Mouse (Mus musculus): ENCODE measurements at regions not wholly inside any gene's neighbourhood (a gene's known extent, or its start where the extent isn't known, plus 50 kb on each side); places are given as distances from the start of the nearest gene placed in this dataset.
A peak's percentile ranks its signal among the peaks of the same experiment; 100 is the strongest.

GRCm38 (mm10) chr5:119213692-119214357 lies 456.6 kb upstream of the Tbx3 start:
- Histone ChIP-seq H3K4me1 (replicated peaks) (0 out of 2 replicates have a peak, but pooled peaks cover 3% of the 10 kb centered on the region), H3K9me3 (no peaks in the 10 kb centered on the region), H3K9ac (no peak overlapping the region), H3K36me3 (no peaks in the 10 kb centered on the region), H3K27me3 (no peaks in the 10 kb centered on the region), H3K4me2 (no peak overlapping the region), H3K4me3 (no peak overlapping the region), H3K27ac (replicated peaks) (no peak overlapping the region)
- no peak for ATAC-seq (ENCODE audit: low FRiP score, low read depth)
- WGBS: 72% methylated on average over 7 of the region's 7 CpGs

GRCm38 (mm10) chr5:119214937-119215336 lies 455.5 kb upstream of the Tbx3 start:
- no peak overlapping the region for H3K4me3 ChIP-seq
- no peak for ATAC-seq (ENCODE audit: low FRiP score, low read depth)
- WGBS: 93% methylated on average over 9 of the region's 9 CpGs
- H3K9me3 ChIP-seq: no peaks in the 10 kb centered on the region
- 0 out of 2 replicates have a peak, but pooled peaks cover 3% of the 10 kb centered on the region for H3K4me1 ChIP-seq (replicated peaks)
- H3K4me2 ChIP-seq: no peak overlapping the region
- no peaks in the 10 kb centered on the region for H3K36me3 ChIP-seq
- H3K27me3 ChIP-seq: no peaks in the 10 kb centered on the region
- no peak overlapping the region for H3K9ac ChIP-seq
- no peak overlapping the region for H3K27ac ChIP-seq (replicated peaks)

- H3K4me1 ChIP-seq (replicated peaks): 0 out of 2 replicates have a peak, but pooled peaks cover 3% of the 10 kb centered on the region
- H3K27ac ChIP-seq (replicated peaks): no peak overlapping the region
- 61% methylated on average over 10 of the region's 10 CpGs for WGBS
- ATAC-seq (ENCODE audit: low FRiP score, low read depth): peak; percentile 59; the same call in 1 of the 2 replicates
- no peak overlapping the region for H3K4me2 ChIP-seq
- no peaks in the 10 kb centered on the region for H3K27me3 ChIP-seq
- no peak overlapping the region for H3K9ac ChIP-seq
- H3K36me3 ChIP-seq: no peaks in the 10 kb centered on the region
- H3K4me3 ChIP-seq: no peak overlapping the region
- no peaks in the 10 kb centered on the region for H3K9me3 ChIP-seq
Measured at GRCm38 (mm10) chr5:119215364-119215763, 455.1 kb upstream of the Tbx3 start.

- 0 out of 2 replicates have a peak, but pooled peaks cover 3% of the 10 kb centered on the region for H3K4me1 ChIP-seq (replicated peaks)
- no peaks in the 10 kb centered on the region for H3K9me3 ChIP-seq
- ATAC-seq (ENCODE audit: low FRiP score, low read depth): no peak
- H3K27ac ChIP-seq (replicated peaks): no peak overlapping the region
- WGBS: 73% methylated on average over 3 of the region's 3 CpGs
- H3K9ac ChIP-seq: no peak overlapping the region
- no peak overlapping the region for H3K4me3 ChIP-seq
- H3K36me3 ChIP-seq: no peaks in the 10 kb centered on the region
- H3K27me3 ChIP-seq: no peaks in the 10 kb centered on the region
- H3K4me2 ChIP-seq: no peak overlapping the region
Measured at GRCm38 (mm10) chr5:119216146-119216545, 454.3 kb upstream of the Tbx3 start.

GRCm38 (mm10) chr5:119217077-119217476 lies 453.4 kb upstream of the Tbx3 start:
- ATAC-seq (ENCODE audit: low FRiP score, low read depth): no peak
- Histone ChIP-seq H3K4me2 (no peak overlapping the region), H3K36me3 (no peaks in the 10 kb centered on the region), H3K4me1 (replicated peaks) (0 out of 2 replicates have a peak, but pooled peaks cover 3% of the 10 kb centered on the region), H3K9ac (no peak overlapping the region), H3K4me3 (no peak overlapping the region), H3K27me3 (no peaks in the 10 kb centered on the region), H3K9me3 (no peaks in the 10 kb centered on the region), H3K27ac (replicated peaks) (no peak overlapping the region)
- 62% methylated on average over 9 of the region's 9 CpGs for WGBS

GRCm38 (mm10) chr5:119228691-119229090 lies 441.8 kb upstream of the Tbx3 start:
- Histone ChIP-seq H3K27me3 (no peaks in the 10 kb centered on the region), H3K4me1 (replicated peaks) (no peaks in the 10 kb centered on the region), H3K36me3 (no peaks in the 10 kb centered on the region), H3K27ac (replicated peaks) (no peak overlapping the region), H3K9me3 (no peaks in the 10 kb centered on the region), H3K4me2 (no peak overlapping the region), H3K9ac (no peak overlapping the region), H3K4me3 (no peak overlapping the region)
- WGBS: 89% methylated on average over 5 of the region's 5 CpGs
- ATAC-seq (ENCODE audit: low FRiP score, low read depth): no peak

GRCm38 (mm10) chr5:119232941-119233340 lies 437.5 kb upstream of the Tbx3 start:
- no peaks in the 10 kb centered on the region for H3K27me3 ChIP-seq
- no peak for ATAC-seq (ENCODE audit: low FRiP score, low read depth)
- no peaks in the 10 kb centered on the region for H3K9me3 ChIP-seq
- no peaks in the 10 kb centered on the region for H3K36me3 ChIP-seq
- H3K4me2 ChIP-seq: no peak overlapping the region
- H3K4me3 ChIP-seq: no peak overlapping the region
- no peak overlapping the region for H3K27ac ChIP-seq (replicated peaks)
- no peaks in the 10 kb centered on the region for H3K4me1 ChIP-seq (replicated peaks)
- 78% methylated on average over 7 of the region's 7 CpGs for WGBS
- H3K9ac ChIP-seq: no peak overlapping the region

GRCm38 (mm10) chr5:119235884-119236283 lies 434.6 kb upstream of the Tbx3 start:
- Histone ChIP-seq H3K27ac (replicated peaks) (no peak overlapping the region), H3K4me1 (replicated peaks) (no peaks in the 10 kb centered on the region), H3K9ac (no peak overlapping the region), H3K4me2 (no peak overlapping the region), H3K9me3 (no peaks in the 10 kb centered on the region), H3K36me3 (no peaks in the 10 kb centered on the region), H3K27me3 (no peaks in the 10 kb centered on the region), H3K4me3 (no peak overlapping the region)
- WGBS: 91% methylated on average over 10 of the region's 10 CpGs
- no peak for ATAC-seq (ENCODE audit: low FRiP score, low read depth)

GRCm38 (mm10) chr5:119246824-119247223 lies 423.6 kb upstream of the Tbx3 start:
- no peaks in the 10 kb centered on the region for H3K36me3 ChIP-seq
- no peak overlapping the region for H3K4me2 ChIP-seq
- H3K27me3 ChIP-seq: no peaks in the 10 kb centered on the region
- H3K4me3 ChIP-seq: no peak overlapping the region
- 82% methylated on average over 10 of the region's 10 CpGs for WGBS
- no peaks in the 10 kb centered on the region for H3K9me3 ChIP-seq
- no peaks in the 10 kb centered on the region for H3K4me1 ChIP-seq (replicated peaks)
- no peak overlapping the region for H3K9ac ChIP-seq
- H3K27ac ChIP-seq (replicated peaks): no peak overlapping the region
- ATAC-seq (ENCODE audit: low FRiP score, low read depth): no peak

- WGBS: 86% methylated on average over 6 of the region's 6 CpGs
Measured at GRCm38 (mm10) chr5:119248626-119249025, 421.8 kb upstream of the Tbx3 start.

GRCm38 (mm10) chr5:119249124-119249718 lies 421.2 kb upstream of the Tbx3 start:
- no peak overlapping the region for H3K27ac ChIP-seq (replicated peaks)
- ATAC-seq (ENCODE audit: low FRiP score, low read depth): no peak
- whole genome bisulfite sequencing: 82% methylated on average over 6 of the region's 6 CpGs

More at GRCm38 (mm10) chr5:119248626-119249025, 421.8 kb upstream of the Tbx3 start:
- no peak overlapping the region for H3K4me2 ChIP-seq
- H3K4me3 ChIP-seq: no peak overlapping the region
- no peaks in the 10 kb centered on the region for H3K4me1 ChIP-seq (replicated peaks)
- H3K27ac ChIP-seq (replicated peaks): no peak overlapping the region
- no peaks in the 10 kb centered on the region for H3K27me3 ChIP-seq
- no peak for ATAC-seq (ENCODE audit: low FRiP score, low read depth)
- H3K9me3 ChIP-seq: no peaks in the 10 kb centered on the region
- no peak overlapping the region for H3K9ac ChIP-seq
- no peaks in the 10 kb centered on the region for H3K36me3 ChIP-seq

GRCm38 (mm10) chr5:119251311-119252047 lies 419.0 kb upstream of the Tbx3 start:
- Histone ChIP-seq H3K4me1 (replicated peaks) (no peaks in the 10 kb centered on the region), H3K4me2 (no peak overlapping the region), H3K27ac (replicated peaks) (no peak overlapping the region), H3K36me3 (no peaks in the 10 kb centered on the region), H3K27me3 (no peaks in the 10 kb centered on the region), H3K9me3 (no peaks in the 10 kb centered on the region), H3K9ac (no peak overlapping the region), H3K4me3 (no peak overlapping the region)
- ATAC-seq (ENCODE audit: low FRiP score, low read depth): no peak
- WGBS: 42% methylated on average over 9 of the region's 9 CpGs

More at GRCm38 (mm10) chr5:119249124-119249718, 421.2 kb upstream of the Tbx3 start:
- no peak overlapping the region for H3K4me2 ChIP-seq
- no peaks in the 10 kb centered on the region for H3K9me3 ChIP-seq
- no peaks in the 10 kb centered on the region for H3K4me1 ChIP-seq (replicated peaks)
- H3K4me3 ChIP-seq: no peak overlapping the region
- no peaks in the 10 kb centered on the region for H3K27me3 ChIP-seq
- no peaks in the 10 kb centered on the region for H3K36me3 ChIP-seq
- H3K9ac ChIP-seq: no peak overlapping the region
